Mouse (Mus musculus): ENCODE results near the gene A130010J15Rik.

- TF ChIP-seq CTCF (IDR thresholded peaks at IDR 0.05; ENCODE audit: low read depth) = no peak
- no peak for TF ChIP-seq EP300 (IDR thresholded peaks at IDR 0.05; ENCODE audit: low read depth)
Measured at GRCm38 (mm10) chr1:193157111-193157492, 10.7 kb upstream of the A130010J15Rik start.
